Mouse (Mus musculus) megakaryocyte, adult 5-6 weeks (primary cell): ENCODE measurements around the gene Hs1bp3. TPM values are rescaled to one million over a fixed set of nuclear protein-coding genes. Genes with fewer than 3 reads are reported as not detected.

Source experiments
- ATAC-seq: 2 replicates; pipeline ENCODE4 v1.8.0; 2016; ENCODE audit warnings: mild to moderate bottlenecking, inconsistent platforms; ENCODE audit not compliant: poor library complexity, severe bottlenecking
- total RNA-seq, 2 experiments: library from RNA; stranded (forward) in 1 of 2; stranded (reverse) in 1 of 2; fragments of 153-499, 151-499 nt in 1 of 2; fragments of 221-1000, 200-1000 nt in 1 of 2; gene quantifications; 2 replicates each; pipeline versions ENCODE4 v1.2.3 to v1.2.4; 2015 to 2017

Hs1bp3 gene
- total RNA-seq, 2 experiments from 2014 or later, result 4.8 to 6.7 TPM

GRCm38 (mm10) chr12:8334261-8334660 is 21.0 kb downstream of the Hs1bp3 start:
- no peak for ATAC-seq

DNA sequence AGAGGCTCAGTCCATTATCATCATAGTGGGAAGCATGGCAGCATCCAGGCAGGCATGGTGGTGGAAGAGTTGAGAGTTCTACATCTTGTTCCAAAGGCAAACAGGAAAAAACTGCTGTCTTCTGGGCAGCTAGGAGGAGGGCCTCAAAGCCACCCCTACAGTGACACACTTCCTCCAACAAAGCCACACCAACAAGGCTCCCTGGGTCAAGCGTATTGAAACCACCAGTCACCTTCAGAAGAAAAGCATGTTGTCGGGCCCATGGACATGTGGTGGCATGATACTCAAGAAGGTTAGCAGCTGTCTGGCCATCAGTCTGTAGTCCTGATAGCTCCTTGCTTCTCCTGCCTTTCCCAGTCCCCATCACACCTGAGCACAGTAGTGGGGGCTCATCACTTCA is 22.3 kb downstream of the Hs1bp3 start:
- ATAC-seq, result peak; percentile 54; the same call in 1 of the 2 replicates

GRCm38 (mm10) chr12:8336601-8337285 is 23.5 kb downstream of the Hs1bp3 start:
- no peak for ATAC-seq

- no peak for ATAC-seq
Observed at GRCm38 (mm10) chr12:8337286-8338060, 24.2 kb downstream of the Hs1bp3 start.

GRCm38 (mm10) chr12:8338491-8338890 is 25.3 kb downstream of the Hs1bp3 start:
- no peak for ATAC-seq

DNA sequence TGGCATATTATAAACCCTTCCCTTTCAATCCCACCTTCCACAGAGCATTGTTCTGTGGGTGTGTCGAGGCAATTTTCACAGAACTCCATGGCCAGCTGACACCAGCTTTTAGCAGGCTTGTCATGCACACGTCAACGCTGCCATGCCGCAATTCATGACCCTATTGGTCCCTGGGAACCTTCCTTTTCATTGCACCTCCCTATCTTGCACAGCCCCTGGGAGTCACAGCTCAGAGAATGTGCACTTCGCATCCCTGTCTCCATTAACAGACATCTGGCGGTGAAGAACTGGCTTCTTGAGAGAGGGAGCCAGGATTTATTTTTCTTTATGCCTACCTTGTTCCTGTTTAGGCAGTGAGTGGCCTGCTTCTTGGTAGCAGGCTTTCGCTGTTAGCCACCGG is 25.7 kb downstream of the Hs1bp3 start:
- ATAC-seq, result no peak

DNA sequence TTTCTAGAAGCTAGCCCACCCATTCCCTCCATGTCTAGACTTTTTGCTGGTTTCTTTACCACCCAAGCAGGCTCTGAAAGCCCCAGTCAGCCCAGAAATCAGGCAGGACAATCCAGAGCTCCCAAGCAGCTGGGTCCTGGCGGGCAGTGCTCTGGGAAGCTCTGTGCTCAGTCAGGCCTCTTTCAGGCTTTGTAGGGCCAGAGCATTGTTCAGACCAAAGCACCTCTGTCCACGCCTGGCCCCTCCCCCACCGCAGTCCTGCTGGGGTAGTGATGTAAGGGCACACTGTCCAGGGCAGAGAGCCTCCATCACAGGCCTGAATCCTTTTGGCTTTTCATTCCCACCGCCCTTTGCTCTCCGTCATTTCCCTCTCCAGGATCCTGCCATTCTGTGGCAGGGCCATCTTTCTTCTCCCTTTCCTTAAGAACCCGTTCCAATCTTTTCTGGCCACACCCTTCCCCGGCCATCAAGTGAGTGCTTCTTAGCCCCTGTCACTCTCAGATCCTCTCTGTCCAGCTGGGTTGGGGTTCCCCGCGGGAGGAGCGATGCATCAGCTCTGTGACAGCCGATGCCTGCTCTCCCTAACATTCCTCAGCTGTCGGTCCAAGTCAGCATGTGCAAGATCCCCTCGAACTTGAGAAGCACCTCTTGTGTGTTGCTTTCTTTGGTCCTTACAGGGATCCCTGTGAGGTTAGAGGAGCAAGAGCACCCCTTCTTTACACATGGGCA is 26.5 kb downstream of the Hs1bp3 start:
- ATAC-seq, result no peak

GRCm38 (mm10) chr12:8341008-8341407 is 27.8 kb downstream of the Hs1bp3 start:
- ATAC-seq, result no peak

DNA sequence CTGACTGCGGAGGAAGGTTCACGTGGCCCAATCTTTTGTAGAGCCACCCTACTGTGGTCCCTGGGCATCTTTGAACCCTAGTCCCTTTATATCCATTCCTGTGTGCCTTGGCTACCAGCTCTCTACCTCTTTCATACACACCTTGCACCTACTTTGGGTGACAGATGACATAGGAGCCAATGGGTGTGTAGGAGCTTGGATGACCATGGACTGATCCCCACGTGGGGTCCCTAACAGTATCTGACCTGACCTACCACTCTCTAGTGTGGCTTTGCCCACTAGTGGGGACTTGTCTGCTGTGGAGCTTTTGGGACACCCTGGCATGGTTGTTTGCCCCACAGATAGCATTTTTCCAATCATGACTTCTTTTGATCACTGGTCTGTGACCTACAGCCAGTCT is 30.1 kb downstream of the Hs1bp3 start:
- no peak for ATAC-seq

- ATAC-seq, result peak; percentile 44
Observed at GRCm38 (mm10) chr12:8344897-8345296, 31.7 kb downstream of the Hs1bp3 start.

- ATAC-seq, result no peak
Observed at GRCm38 (mm10) chr12:8345539-8345938, 32.3 kb downstream of the Hs1bp3 start.

GRCm38 (mm10) chr12:8347746-8348462 is 34.7 kb downstream of the Hs1bp3 start:
- ATAC-seq, result peak; percentile 57

DNA sequence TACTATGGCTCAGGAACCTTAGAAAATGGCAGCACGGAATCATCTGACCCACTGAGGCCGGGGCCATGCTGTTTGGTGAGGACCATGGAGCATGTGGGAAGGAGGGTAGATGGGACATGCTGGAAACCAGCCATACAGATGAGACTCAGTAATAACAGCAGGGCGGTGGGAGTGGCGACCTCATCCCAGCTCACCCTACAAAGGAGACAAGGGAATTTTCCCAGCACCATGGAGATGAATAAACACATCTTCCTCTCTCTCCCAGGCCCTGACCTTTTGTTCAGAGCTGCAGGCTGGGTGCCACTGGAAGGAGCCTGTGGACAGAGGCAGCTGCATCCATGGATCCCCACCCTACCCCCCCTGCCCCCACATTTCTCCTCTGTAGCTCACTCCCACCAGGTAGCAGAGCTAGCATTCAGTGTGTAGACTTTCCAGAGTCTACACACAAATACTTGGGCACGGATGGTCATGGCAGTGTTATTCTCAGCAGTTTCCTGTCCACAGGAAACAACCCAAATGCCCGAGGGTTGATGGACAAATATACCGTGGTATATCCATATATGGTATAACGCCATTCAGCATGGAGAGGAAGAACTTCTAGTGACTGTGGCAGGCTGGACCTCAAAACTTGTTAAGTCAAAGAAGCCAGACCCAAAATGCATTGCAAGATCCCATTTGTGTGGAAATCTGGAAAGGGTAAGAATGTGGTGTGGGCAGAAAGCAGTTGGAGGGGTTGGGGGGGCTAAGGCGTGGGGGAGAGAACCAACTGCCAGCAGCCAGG is 35.7 kb downstream of the Hs1bp3 start:
- no peak for ATAC-seq

DNA sequence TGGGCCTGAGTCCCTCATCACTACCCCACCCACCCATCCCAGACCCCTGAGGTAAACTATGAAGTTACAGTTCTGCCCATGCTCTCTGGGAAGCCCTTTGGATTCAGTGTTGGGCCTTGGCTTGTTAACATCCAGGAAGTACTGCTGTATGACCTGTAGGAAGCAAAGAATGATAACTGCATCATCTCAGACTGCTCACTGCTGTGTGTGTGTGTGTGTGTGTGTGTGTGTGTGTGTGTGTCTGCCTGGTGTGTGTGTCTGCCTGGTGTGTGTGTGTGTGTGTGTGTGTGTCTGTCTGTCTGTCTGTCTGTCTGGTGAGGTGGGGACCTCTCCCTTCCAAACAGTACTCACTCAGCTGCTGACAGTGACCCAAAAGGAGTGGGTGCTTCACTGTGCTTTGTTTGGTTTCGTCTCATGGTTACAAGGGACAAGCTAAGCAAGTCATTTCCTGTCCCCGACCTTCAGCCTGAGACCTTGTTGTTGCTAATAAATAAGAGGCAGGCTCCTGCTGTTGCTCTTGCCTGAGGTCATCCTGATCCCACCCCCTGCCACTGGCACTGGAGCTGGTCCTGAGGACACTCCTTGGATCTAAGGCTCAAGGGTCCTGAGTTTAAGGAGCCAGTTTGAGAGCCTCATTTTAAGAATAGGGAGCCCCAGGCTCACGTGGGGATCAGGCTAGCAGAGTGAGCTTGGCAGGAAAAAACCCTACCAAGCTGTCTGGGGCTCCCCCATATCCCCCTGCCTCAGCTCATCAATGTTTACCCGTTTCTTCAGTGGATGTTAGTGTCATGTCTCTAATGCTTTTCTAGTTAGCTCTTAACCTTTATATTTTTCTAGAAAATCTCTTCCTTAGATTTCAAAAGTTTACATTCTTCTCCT is 38.0 kb downstream of the Hs1bp3 start:
- ATAC-seq, result peak; percentile 62

DNA sequence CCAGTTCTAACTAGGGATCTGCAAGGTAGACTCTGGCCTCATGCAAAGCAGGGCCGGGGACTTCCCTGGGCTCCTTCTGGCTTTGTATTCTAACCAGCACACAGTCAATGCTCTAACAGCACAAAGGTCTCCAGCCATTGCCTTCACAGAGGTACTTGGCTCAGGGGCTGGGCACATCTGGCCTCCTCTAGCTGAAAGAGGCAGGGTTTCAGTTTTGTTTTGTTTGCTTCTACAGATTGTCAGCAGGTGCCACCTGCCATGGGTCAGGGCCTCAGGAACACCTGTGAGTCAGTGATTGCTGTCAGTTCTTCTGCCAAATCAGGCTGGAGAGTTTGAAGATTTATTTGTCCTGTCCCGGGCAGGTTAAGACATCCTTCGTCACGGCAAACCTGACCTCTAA is 39.8 kb downstream of the Hs1bp3 start:
- ATAC-seq, result no peak

DNA sequence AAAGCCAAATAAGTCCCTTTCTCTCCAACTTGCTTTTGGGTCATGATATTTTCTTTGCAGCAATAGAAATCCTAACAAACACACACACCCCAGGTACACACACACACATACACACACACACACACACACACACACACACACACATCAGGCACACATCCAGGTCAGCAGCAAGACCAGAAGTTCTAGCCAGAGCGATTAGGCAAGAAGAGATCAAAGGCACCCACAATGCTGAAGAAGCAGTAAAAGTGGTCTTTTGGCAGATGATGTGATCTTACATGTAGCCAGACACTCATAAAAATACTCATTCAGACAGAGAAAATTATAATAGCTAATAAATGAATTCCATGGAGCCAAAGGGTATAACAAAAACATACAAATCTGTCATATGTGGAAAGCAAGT is 41.0 kb downstream of the Hs1bp3 start:
- ATAC-seq, result no peak

GRCm38 (mm10) chr12:8355011-8355410 is 41.8 kb downstream of the Hs1bp3 start:
- no peak for ATAC-seq

GRCm38 (mm10) chr12:8357449-8357848 is 44.2 kb downstream of the Hs1bp3 start:
- ATAC-seq, result peak; percentile 83

GRCm38 (mm10) chr12:8358344-8358966 is 45.2 kb downstream of the Hs1bp3 start:
- ATAC-seq, result no peak
